Mouse (Mus musculus): ENCODE measurements around the gene Rab37. TPM values are rescaled to one million over a fixed set of nuclear protein-coding genes. Genes with fewer than 3 reads are reported as not detected.

Rab37 gene
- polyA plus RNA-seq, 1 experiment, result 0.02 TPM

- TF ChIP-seq USF1 (IDR thresholded peaks at IDR 0.05; ENCODE audit: low read depth) (no peak), CEBPB (IDR thresholded peaks at IDR 0.05; ENCODE audit: insufficient read depth, poor library complexity, severe bottlenecking) (no peak), POLR2A (IDR thresholded peaks at IDR 0.05; ENCODE audit: insufficient read length, low read depth) (no peak), SRF (IDR thresholded peaks at IDR 0.05; ENCODE audit: control insufficient read depth, insufficient read length, low read depth) (no peak), TCF12 (IDR thresholded peaks at IDR 0.05; ENCODE audit: insufficient read depth, poor library complexity, severe bottlenecking) (no peak), MYOD1 (IDR thresholded peaks at IDR 0.05; ENCODE audit: control insufficient read depth in 1 of 3, insufficient read length in 2 of 3, low read depth in 2 of 3) (no peak), E2F4 (IDR thresholded peaks at IDR 0.05; ENCODE audit: insufficient read depth) (no peak), REST (IDR thresholded peaks at IDR 0.05; ENCODE audit: insufficient read depth, insufficient read length) (no peak), POLR2AphosphoS2 (IDR thresholded peaks at IDR 0.05; ENCODE audit: insufficient read length, low read depth) (no peak), MAX (IDR thresholded peaks at IDR 0.05; ENCODE audit: low read depth) (no peak), MYOG (IDR thresholded peaks at IDR 0.05; ENCODE audit: control insufficient read depth in 1 of 3, insufficient read depth in 1 of 3, insufficient read length in 2 of 3, low read depth in 2 of 3) (no peak), TCF3 (IDR thresholded peaks at IDR 0.05; ENCODE audit: insufficient read length, low read depth) (no peak)
- Histone ChIP-seq H3K36me3 (ENCODE audit: control insufficient read depth, insufficient read depth) (no peaks in the 10 kb centered on the region), H3ac (ENCODE audit: control insufficient read depth, insufficient read length) (no peak overlapping the region), H3K79me2 (ENCODE audit: control insufficient read depth, insufficient read depth) (no peaks in the 10 kb centered on the region), H3K27me3 (ENCODE audit: control insufficient read depth, insufficient read depth, insufficient read length) (no peaks in the 10 kb centered on the region), H3K4me2 (ENCODE audit: low read depth) (no peak overlapping the region), H3K4me3 (no peak overlapping the region)
These were observed 13.8 kb upstream of the Rab37 start for GRCm38 (mm10) chr11:115077436-115077835.

GRCm38 (mm10) chr11:115078680-115079079 is 12.6 kb upstream of the Rab37 start:
- TF ChIP-seq E2F4 (IDR thresholded peaks at IDR 0.05; ENCODE audit: insufficient read depth), result no peak
- TF ChIP-seq POLR2A (IDR thresholded peaks at IDR 0.05; ENCODE audit: insufficient read length, low read depth), result no peak
- no peak for TF ChIP-seq MYOD1 (IDR thresholded peaks at IDR 0.05; ENCODE audit: control insufficient read depth in 1 of 3, insufficient read length in 2 of 3, low read depth in 2 of 3)
- no peak for TF ChIP-seq USF1 (IDR thresholded peaks at IDR 0.05; ENCODE audit: low read depth)
- no peak for TF ChIP-seq REST (IDR thresholded peaks at IDR 0.05; ENCODE audit: insufficient read depth, insufficient read length)
- TF ChIP-seq MYOG (IDR thresholded peaks at IDR 0.05; ENCODE audit: control insufficient read depth in 1 of 3, insufficient read depth in 1 of 3, insufficient read length in 2 of 3, low read depth in 2 of 3), result no peak
- no peak for TF ChIP-seq POLR2AphosphoS2 (IDR thresholded peaks at IDR 0.05; ENCODE audit: insufficient read length, low read depth)
- TF ChIP-seq TCF12 (IDR thresholded peaks at IDR 0.05; ENCODE audit: insufficient read depth, poor library complexity, severe bottlenecking), result no peak
- no peak for TF ChIP-seq SRF (IDR thresholded peaks at IDR 0.05; ENCODE audit: control insufficient read depth, insufficient read length, low read depth)
- TF ChIP-seq MAX (IDR thresholded peaks at IDR 0.05; ENCODE audit: low read depth), result no peak
- TF ChIP-seq TCF3 (IDR thresholded peaks at IDR 0.05; ENCODE audit: insufficient read length, low read depth), result no peak
- TF ChIP-seq CEBPB (IDR thresholded peaks at IDR 0.05; ENCODE audit: insufficient read depth, poor library complexity, severe bottlenecking), result no peak

GRCm38 (mm10) chr11:115080886-115081285 is 10.3 kb upstream of the Rab37 start:
- Histone ChIP-seq H3K27me3 (ENCODE audit: control insufficient read depth, insufficient read depth, insufficient read length) (no peaks in the 10 kb centered on the region), H3K36me3 (ENCODE audit: control insufficient read depth, insufficient read depth) (no peaks in the 10 kb centered on the region), H3K79me2 (ENCODE audit: control insufficient read depth, insufficient read depth) (no peaks in the 10 kb centered on the region), H3K4me3 (no peak overlapping the region), H3K4me2 (ENCODE audit: low read depth) (no peak overlapping the region), H3ac (ENCODE audit: control insufficient read depth, insufficient read length) (no peak overlapping the region)
- TF ChIP-seq POLR2A (IDR thresholded peaks at IDR 0.05; ENCODE audit: insufficient read length, low read depth) (no peak), POLR2AphosphoS2 (IDR thresholded peaks at IDR 0.05; ENCODE audit: insufficient read length, low read depth) (no peak), TCF12 (IDR thresholded peaks at IDR 0.05; ENCODE audit: insufficient read depth, poor library complexity, severe bottlenecking) (no peak), TCF3 (IDR thresholded peaks at IDR 0.05; ENCODE audit: insufficient read length, low read depth) (no peak), REST (IDR thresholded peaks at IDR 0.05; ENCODE audit: insufficient read depth, insufficient read length) (no peak), MYOG (IDR thresholded peaks at IDR 0.05; ENCODE audit: control insufficient read depth in 1 of 3, insufficient read depth in 1 of 3, insufficient read length in 2 of 3, low read depth in 2 of 3) (no peak), SRF (IDR thresholded peaks at IDR 0.05; ENCODE audit: control insufficient read depth, insufficient read length, low read depth) (no peak), MAX (IDR thresholded peaks at IDR 0.05; ENCODE audit: low read depth) (no peak), MYOD1 (IDR thresholded peaks at IDR 0.05; ENCODE audit: control insufficient read depth in 1 of 3, insufficient read length in 2 of 3, low read depth in 2 of 3) (no peak), CEBPB (IDR thresholded peaks at IDR 0.05; ENCODE audit: insufficient read depth, poor library complexity, severe bottlenecking) (no peak), E2F4 (IDR thresholded peaks at IDR 0.05; ENCODE audit: insufficient read depth) (no peak), USF1 (IDR thresholded peaks at IDR 0.05; ENCODE audit: low read depth) (no peak)

More at GRCm38 (mm10) chr11:115078680-115079079, 12.6 kb upstream of the Rab37 start:
- H3ac ChIP-seq (ENCODE audit: control insufficient read depth, insufficient read length), result no peak overlapping the region
- H3K27me3 ChIP-seq (ENCODE audit: control insufficient read depth, insufficient read depth, insufficient read length), result no peaks in the 10 kb centered on the region
- no peaks in the 10 kb centered on the region for H3K36me3 ChIP-seq (ENCODE audit: control insufficient read depth, insufficient read depth)
- no peak overlapping the region for H3K4me2 ChIP-seq (ENCODE audit: low read depth)
- H3K4me3 ChIP-seq, result no peak overlapping the region
- H3K79me2 ChIP-seq (ENCODE audit: control insufficient read depth, insufficient read depth), result no peaks in the 10 kb centered on the region

- no peak for TF ChIP-seq POLR2A (IDR thresholded peaks at IDR 0.05; ENCODE audit: insufficient read length, low read depth)
- TF ChIP-seq MAX (IDR thresholded peaks at IDR 0.05; ENCODE audit: low read depth), result no peak
- no peak for TF ChIP-seq MYOD1 (IDR thresholded peaks at IDR 0.05; ENCODE audit: control insufficient read depth in 1 of 3, insufficient read length in 2 of 3, low read depth in 2 of 3)
- TF ChIP-seq CEBPB (IDR thresholded peaks at IDR 0.05; ENCODE audit: insufficient read depth, poor library complexity, severe bottlenecking), result no peak
- no peak for TF ChIP-seq TCF12 (IDR thresholded peaks at IDR 0.05; ENCODE audit: insufficient read depth, poor library complexity, severe bottlenecking)
- Histone ChIP-seq H3K4me3 (no peak overlapping the region), H3K36me3 (ENCODE audit: control insufficient read depth, insufficient read depth) (no peaks in the 10 kb centered on the region), H3ac (ENCODE audit: control insufficient read depth, insufficient read length) (no peak overlapping the region), H3K27me3 (ENCODE audit: control insufficient read depth, insufficient read depth, insufficient read length) (no peaks in the 10 kb centered on the region), H3K79me2 (ENCODE audit: control insufficient read depth, insufficient read depth) (no peaks in the 10 kb centered on the region), H3K4me2 (ENCODE audit: low read depth) (no peak overlapping the region)
These were observed 9.9 kb upstream of the Rab37 start for GRCm38 (mm10) chr11:115081373-115081772.

All from myocyte (in vitro differentiated cells).